Mouse (Mus musculus) cortical plate, adult 2 months (tissue): ENCODE measurements around the gene 1700057G04Rik. TPM values are rescaled to one million over a fixed set of nuclear protein-coding genes. Genes with fewer than 3 reads are reported as not detected.

Experiments
- H3K27ac ChIP-seq: fragments of 200-500 bp; 2 replicates; pipeline ENCODE4 v1.5.1; 2012; ENCODE audit warnings: low read length, control low read depth, inconsistent platforms; ENCODE audit not compliant: insufficient read depth
- H3K4me1 ChIP-seq: fragments of 200-500 bp; 2 replicates; pipeline ENCODE4 v1.6.1; 2011; ENCODE audit warnings: low read length; ENCODE audit not compliant: control insufficient read depth, insufficient read depth
- H3K4me3 ChIP-seq: fragments of 200-500 bp; 2 replicates; pipeline ENCODE4 v1.5.1; 2011; ENCODE audit warnings: mild to moderate bottlenecking, low read length, control low read depth; ENCODE audit not compliant: insufficient read depth
- CTCF ChIP-seq: fragments of 200-500 bp; IDR thresholded peaks from 2 replicates; pipeline ENCODE4 v1.5.1; 2011; ENCODE audit warnings: mild to moderate bottlenecking, control low read depth, low read length; ENCODE audit not compliant: insufficient read depth; ENCODE audit errors: extremely low read depth
- POLR2A ChIP-seq: fragments of 200-500 bp; IDR thresholded peaks from 2 replicates; pipeline ENCODE4 v1.6.1; 2011; ENCODE audit warnings: mild to moderate bottlenecking, low read length, control low read depth; ENCODE audit not compliant: insufficient read depth; ENCODE audit errors: extremely low read depth
- polyA plus RNA-seq: library from polyadenylated mRNA; depleted of rRNA; stranded (reverse); fragments of >200 nt; gene quantifications from 2 replicates; pipeline ENCODE4 v1.2.3, GENCODE M21; 2012; rRNA removed

Gene 1700057G04Rik
- polyA plus RNA-seq, result not detected in 2 replicates

DNA sequence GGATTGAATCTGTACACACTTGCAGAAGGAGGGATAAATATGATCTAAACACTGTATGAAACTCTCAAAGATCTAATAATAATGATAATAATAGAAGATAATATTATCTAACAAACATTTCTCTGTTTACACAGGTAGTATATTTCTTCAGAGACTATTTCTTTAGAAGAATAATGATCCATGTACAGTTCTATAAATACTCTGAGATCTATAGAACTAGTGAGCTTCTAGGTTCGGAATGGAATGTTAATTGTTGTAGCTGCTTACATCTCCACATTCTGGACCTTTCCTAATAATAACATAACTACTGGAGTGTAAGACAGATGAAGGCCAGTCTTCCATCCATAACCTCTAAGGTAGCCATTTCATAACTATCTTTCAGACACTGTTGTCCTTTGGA is at the start of gene 1700057G04Rik:
TSS of gene 1700057G04Rik (plus strand) at position 301 of the 400 bp plus-strand sequence.
- TF ChIP-seq POLR2A, result no peak
- no peak for TF ChIP-seq CTCF
- H3K4me1 ChIP-seq, result no peaks in the 10 kb centered on the region

GRCm38 (mm10) chr9:92260481-92261159 is 48.6 kb upstream of the 1700057G04Rik start:
- no peaks in the 10 kb centered on the region for H3K4me1 ChIP-seq
- no peak overlapping the region for H3K27ac ChIP-seq
- no peak overlapping the region for H3K4me3 ChIP-seq
- no peak for TF ChIP-seq CTCF
- TF ChIP-seq POLR2A, result no peak

More for the DNA sequence above, at the start of gene 1700057G04Rik:
- no peak within 1 kb of the TSS for H3K4me3 ChIP-seq
- no peak within 1 kb of the TSS for H3K27ac ChIP-seq

DNA sequence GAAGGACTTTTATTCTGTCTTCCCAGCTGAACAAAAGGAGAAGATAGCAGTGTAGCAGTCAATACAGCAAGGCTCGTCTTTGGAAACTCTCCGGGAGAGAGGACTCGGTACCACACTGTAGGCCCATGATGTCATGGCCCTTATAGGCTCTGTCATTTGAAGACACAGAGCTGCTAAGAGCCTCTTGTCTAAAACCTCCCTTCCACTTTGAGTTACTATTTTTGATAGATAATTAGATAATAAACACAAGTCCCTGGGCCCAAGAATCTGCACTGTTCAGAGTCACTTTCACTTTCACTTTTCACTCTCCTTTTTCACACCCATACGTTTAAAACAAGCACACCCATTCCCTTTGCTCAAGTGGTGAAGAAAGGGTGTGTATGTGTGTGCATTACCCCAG is 43.5 kb upstream of the 1700057G04Rik start:
- H3K4me1 ChIP-seq, result no peaks in the 10 kb centered on the region
- TF ChIP-seq POLR2A (no peak), CTCF (no peak)
- H3K27ac ChIP-seq, result no peak overlapping the region
- no peak overlapping the region for H3K4me3 ChIP-seq

DNA sequence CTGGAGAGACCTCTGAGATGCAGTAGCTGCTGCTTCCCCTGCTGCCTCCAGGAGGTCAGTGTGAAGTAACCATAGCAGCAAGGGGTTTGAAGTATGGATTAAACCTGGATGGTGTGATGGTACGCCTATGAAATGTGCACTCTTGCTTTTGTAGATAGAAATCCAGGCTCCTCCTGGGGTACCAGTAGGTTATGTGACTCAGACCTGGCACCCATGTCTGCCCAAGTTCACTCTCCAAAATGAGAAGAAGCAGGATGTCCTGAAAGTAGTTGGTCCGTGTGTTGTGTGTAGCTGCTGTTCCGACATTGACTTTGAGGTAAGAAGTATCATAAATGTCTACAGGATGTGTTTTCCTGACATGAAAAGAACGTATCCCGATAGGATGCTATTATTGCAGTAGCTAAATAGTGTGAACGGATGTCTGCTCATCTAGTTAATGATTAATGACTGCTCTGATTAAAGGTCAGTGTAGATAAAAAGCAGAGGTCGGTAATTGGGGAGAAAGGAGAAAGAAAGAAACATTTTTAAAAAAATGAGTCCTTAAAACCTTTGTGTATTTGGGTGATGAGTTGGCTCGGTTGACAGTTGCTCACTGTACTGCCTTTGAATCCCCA is 42.5 kb upstream of the 1700057G04Rik start:
- no peak overlapping the region for H3K4me3 ChIP-seq
- H3K27ac ChIP-seq, result no peak overlapping the region
- H3K4me1 ChIP-seq, result no peaks in the 10 kb centered on the region
- no peak for TF ChIP-seq POLR2A
- TF ChIP-seq CTCF, result no peak

DNA sequence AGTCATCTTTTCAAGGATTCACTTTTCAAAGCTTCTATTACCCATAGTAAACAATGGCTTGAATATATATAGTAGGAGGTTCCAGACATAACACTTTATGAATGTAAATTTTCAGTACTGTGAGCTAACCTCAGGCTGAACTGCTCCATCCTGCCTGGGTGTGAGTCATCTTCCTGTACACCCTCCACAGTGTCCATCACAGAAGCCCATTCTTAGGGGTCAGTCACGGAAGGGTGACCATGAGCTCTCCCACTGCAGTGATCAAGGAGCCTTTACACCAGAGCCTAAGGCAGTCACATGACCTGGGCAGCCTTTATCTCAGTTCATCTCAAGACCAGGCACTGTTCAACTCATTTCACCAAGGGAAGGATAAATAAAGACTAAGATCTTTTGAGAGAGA is 41.4 kb upstream of the 1700057G04Rik start:
- H3K27ac ChIP-seq, result no peak overlapping the region

GRCm38 (mm10) chr9:92269829-92270404 is 39.3 kb upstream of the 1700057G04Rik start:
- Histone ChIP-seq H3K27ac (no peak overlapping the region), H3K4me1 (no peaks in the 10 kb centered on the region)
- TF ChIP-seq POLR2A, result no peak

More for the DNA sequence above, 41.4 kb upstream of the 1700057G04Rik start:
- Histone ChIP-seq H3K4me1 (no peaks in the 10 kb centered on the region), H3K4me3 (no peak overlapping the region)
- no peak for TF ChIP-seq CTCF
- TF ChIP-seq POLR2A, result no peak

GRCm38 (mm10) chr9:92270927-92271326 is 38.2 kb upstream of the 1700057G04Rik start:
- no peaks in the 10 kb centered on the region for H3K4me1 ChIP-seq
- no peak overlapping the region for H3K27ac ChIP-seq
- H3K4me3 ChIP-seq, result no peak overlapping the region
- TF ChIP-seq POLR2A, result no peak
- no peak for TF ChIP-seq CTCF

More at GRCm38 (mm10) chr9:92269829-92270404, 39.3 kb upstream of the 1700057G04Rik start:
- no peak overlapping the region for H3K4me3 ChIP-seq

GRCm38 (mm10) chr9:92272650-92273049 is 36.5 kb upstream of the 1700057G04Rik start:
- Histone ChIP-seq H3K4me1 (no peaks in the 10 kb centered on the region), H3K4me3 (no peak overlapping the region), H3K27ac (peak overlapping the region; percentile 46; the same call in 1 of the 2 replicates)
- no peak for TF ChIP-seq POLR2A
- no peak for TF ChIP-seq CTCF

DNA sequence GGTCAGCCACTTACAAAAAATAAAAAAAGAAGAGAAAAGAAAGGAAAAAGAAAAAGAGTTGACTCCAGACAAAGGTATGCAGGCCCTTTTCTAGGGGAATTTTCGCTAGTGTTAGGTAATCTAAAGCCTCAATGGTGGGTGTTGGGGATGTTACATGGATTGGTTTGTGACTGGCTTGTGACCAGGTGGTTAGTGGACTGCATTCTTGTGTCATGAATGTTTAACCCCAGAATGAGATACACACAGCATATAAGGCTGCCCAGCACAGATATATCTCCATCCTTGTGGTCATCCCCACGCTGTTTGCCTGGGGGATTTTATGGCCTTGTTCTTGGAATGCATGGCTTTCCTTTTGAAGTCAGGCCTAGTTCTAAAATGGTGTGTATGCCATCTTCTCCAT is 35.9 kb upstream of the 1700057G04Rik start:
- H3K4me1 ChIP-seq, result no peaks in the 10 kb centered on the region
- TF ChIP-seq CTCF (no peak), POLR2A (no peak)
- H3K27ac ChIP-seq, result no peak overlapping the region
- H3K4me3 ChIP-seq, result no peak overlapping the region

DNA sequence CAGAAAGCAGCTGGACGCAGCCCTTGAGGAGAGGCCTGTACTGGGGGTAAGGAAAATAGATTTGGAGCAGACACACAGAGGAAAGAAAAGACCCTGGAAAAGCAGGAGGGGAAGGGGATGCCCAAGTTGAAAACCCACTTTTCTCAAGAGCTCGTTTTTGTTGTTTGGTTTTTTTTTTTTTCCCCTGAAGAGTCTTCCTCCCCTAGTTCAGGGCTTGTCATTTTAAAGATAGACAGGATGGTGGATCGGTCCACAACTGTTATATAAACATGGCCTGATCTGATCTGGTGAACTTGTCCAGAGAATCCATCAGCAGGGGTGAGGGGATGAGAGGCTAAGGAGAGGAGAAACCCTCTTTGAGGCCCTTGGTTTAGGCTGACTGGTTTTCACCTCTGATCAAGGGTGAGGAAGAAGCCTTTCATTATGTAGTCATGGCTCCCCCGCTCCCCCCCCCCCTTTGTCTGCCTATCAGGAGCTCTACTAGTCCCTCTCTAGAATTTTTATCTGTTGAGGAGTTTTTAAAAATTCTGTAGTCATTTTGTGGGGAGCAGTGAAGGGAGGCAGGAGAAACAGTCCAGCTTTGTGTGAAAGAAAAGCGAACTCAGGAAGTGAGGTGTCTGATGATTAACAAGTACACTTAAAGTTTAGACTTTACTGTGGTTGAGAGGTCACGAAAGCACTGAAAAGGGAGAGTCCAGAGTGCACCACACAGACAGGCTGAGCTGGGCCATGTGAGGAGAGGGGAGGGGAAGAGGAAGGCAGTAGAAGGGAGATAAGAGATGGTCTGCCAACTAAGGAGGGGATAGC is 35.0 kb upstream of the 1700057G04Rik start:
- TF ChIP-seq CTCF (no peak), POLR2A (no peak)
- Histone ChIP-seq H3K27ac (no peak overlapping the region), H3K4me1 (no peaks in the 10 kb centered on the region), H3K4me3 (no peak overlapping the region)
